Mouse (Mus musculus) lung, adult 2 months (tissue): Measurements from ENCODE around the gene Osbp.
A peak's percentile ranks its signal among the peaks of the same experiment; 100 is the strongest.

Source experiments
- CTCF ChIP-seq: fragments of 200-500 bp; IDR thresholded peaks from 2 replicates; pipeline ENCODE4 v1.5.1; 2011; ENCODE audit warnings: mild to moderate bottlenecking, low read length, control low read depth; ENCODE audit not compliant: insufficient read depth
- POLR2A ChIP-seq: fragments of 200-500 bp; IDR thresholded peaks from 2 replicates; pipeline ENCODE4 v1.6.1; 2011; ENCODE audit warnings: low read depth, mild to moderate bottlenecking, control low read depth, low read length, borderline replicate concordance; ENCODE audit errors: extremely low read depth

GRCm38 (mm10) chr19:12010281-12010771 lies 44.6 kb downstream of the Osbp start:
- TF ChIP-seq CTCF: no peak
- TF ChIP-seq POLR2A: peak; percentile 59; the same call in 1 of the 2 replicates
